Mouse (Mus musculus): ENCODE data around the gene Tmem269. TPM values are rescaled to one million over a fixed set of nuclear protein-coding genes. Genes with fewer than 3 reads are reported as not detected.

Tmem269 gene
- polyA plus RNA-seq, 1 experiment from 2014 or later, result 0.43 TPM

GRCm38 (mm10) chr4:119172919-119173650, 44.9 kb downstream of the Tmem269 start:
- peak overlapping the region; percentile 83 for H3K4me2 ChIP-seq
- H3K9ac ChIP-seq, result peak overlapping the region; percentile 83
- no peak for ATAC-seq (ENCODE audit: low FRiP score)
- H3K36me3 ChIP-seq, result peaks cover 30% of the 10 kb centered on the region
- WGBS, result 40% methylated on average over 18 of the region's 18 CpGs
- H3K4me1 ChIP-seq (replicated peaks), result peaks cover 28% of the 10 kb centered on the region
- H3K27me3 ChIP-seq, result no peaks in the 10 kb centered on the region
- no peak overlapping the region for H3K27ac ChIP-seq
- peak overlapping the region; percentile 66 for H3K4me3 ChIP-seq
- no peaks in the 10 kb centered on the region for H3K9me3 ChIP-seq

- H3K4me2 ChIP-seq, result no peak overlapping the region
- 4% methylated on average over 4 of the region's 4 CpGs for WGBS
- peak; percentile 49; the same call in 1 of the 2 replicates for ATAC-seq (ENCODE audit: low FRiP score)
- H3K9ac ChIP-seq, result no peak overlapping the region
- H3K4me1 ChIP-seq (replicated peaks), result peaks cover 15% of the 10 kb centered on the region
- no peak overlapping the region for H3K27ac ChIP-seq
- H3K9me3 ChIP-seq, result no peaks in the 10 kb centered on the region
- H3K36me3 ChIP-seq, result peaks cover 31% of the 10 kb centered on the region
- no peak overlapping the region for H3K4me3 ChIP-seq
- no peaks in the 10 kb centered on the region for H3K27me3 ChIP-seq
Measured at GRCm38 (mm10) chr4:119167663-119168062, 50.4 kb downstream of the Tmem269 start.

GRCm38 (mm10) chr4:119167068-119167467, 50.9 kb downstream of the Tmem269 start:
- WGBS, result 80% methylated on average over 4 of the region's 4 CpGs
- no peak overlapping the region for H3K9ac ChIP-seq
- H3K4me2 ChIP-seq, result no peak overlapping the region
- no peak overlapping the region for H3K27ac ChIP-seq
- H3K36me3 ChIP-seq, result peaks cover 31% of the 10 kb centered on the region
- H3K9me3 ChIP-seq, result no peaks in the 10 kb centered on the region
- H3K27me3 ChIP-seq, result no peaks in the 10 kb centered on the region
- no peak for ATAC-seq (ENCODE audit: low FRiP score)
- peaks cover 9% of the 10 kb centered on the region for H3K4me1 ChIP-seq (replicated peaks)
- H3K4me3 ChIP-seq, result no peak overlapping the region

DNA sequence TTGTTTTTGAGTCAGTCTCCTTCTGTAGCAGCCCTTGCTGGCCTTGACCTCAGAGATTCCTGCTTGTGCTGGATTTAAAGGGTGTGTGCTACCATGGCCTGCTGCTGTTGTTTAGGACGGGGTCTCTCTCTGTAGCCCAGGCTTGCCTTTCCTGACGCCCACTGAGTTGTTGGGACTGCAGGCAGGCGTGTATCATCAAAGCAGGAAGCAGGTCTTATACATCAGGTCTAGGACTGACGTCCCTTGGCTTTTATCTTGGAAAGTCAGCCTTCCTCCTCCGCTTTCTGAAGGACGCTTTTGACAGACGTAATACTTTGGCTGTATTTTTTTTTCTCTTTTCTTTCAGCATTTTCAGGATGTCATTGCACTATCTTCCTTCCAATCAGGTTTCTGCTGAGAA, 52.1 kb downstream of the Tmem269 start:
- peaks cover 29% of the 10 kb centered on the region for H3K36me3 ChIP-seq
- H3K27ac ChIP-seq, result no peak overlapping the region
- H3K9ac ChIP-seq, result no peak overlapping the region
- H3K4me2 ChIP-seq, result no peak overlapping the region
- no peaks in the 10 kb centered on the region for H3K4me1 ChIP-seq (replicated peaks)
- H3K4me3 ChIP-seq, result no peak overlapping the region
- ATAC-seq (ENCODE audit: low FRiP score), result no peak
- H3K9me3 ChIP-seq, result no peaks in the 10 kb centered on the region
- H3K27me3 ChIP-seq, result no peaks in the 10 kb centered on the region
- WGBS, result 85% methylated on average over 7 of the region's 7 CpGs

- no peaks in the 10 kb centered on the region for H3K4me1 ChIP-seq (replicated peaks)
- H3K27me3 ChIP-seq, result no peaks in the 10 kb centered on the region
- 75% methylated on average over 4 of the region's 4 CpGs for WGBS
Measured at GRCm38 (mm10) chr4:119162990-119163389, 55.0 kb downstream of the Tmem269 start.

GRCm38 (mm10) chr4:119161358-119161757, 56.7 kb downstream of the Tmem269 start:
- WGBS, result 82% methylated on average over 3 of the region's 3 CpGs
- no peak for ATAC-seq (ENCODE audit: low FRiP score)
- no peak overlapping the region for H3K4me2 ChIP-seq
- no peak overlapping the region for H3K4me3 ChIP-seq
- H3K9me3 ChIP-seq, result no peaks in the 10 kb centered on the region
- no peak overlapping the region for H3K27ac ChIP-seq
- no peaks in the 10 kb centered on the region for H3K27me3 ChIP-seq
- no peak overlapping the region for H3K9ac ChIP-seq
- H3K4me1 ChIP-seq (replicated peaks), result no peaks in the 10 kb centered on the region
- no peaks in the 10 kb centered on the region for H3K36me3 ChIP-seq

More at GRCm38 (mm10) chr4:119162990-119163389, 55.0 kb downstream of the Tmem269 start:
- Histone ChIP-seq H3K4me2 (no peak overlapping the region), H3K27ac (no peak overlapping the region), H3K36me3 (no peaks in the 10 kb centered on the region), H3K9ac (no peak overlapping the region), H3K4me3 (no peak overlapping the region), H3K9me3 (no peaks in the 10 kb centered on the region)
- no peak for ATAC-seq (ENCODE audit: low FRiP score)

GRCm38 (mm10) chr4:119157891-119158290, 60.1 kb downstream of the Tmem269 start:
- Histone ChIP-seq H3K4me3 (no peak overlapping the region), H3K9ac (no peak overlapping the region), H3K36me3 (no peaks in the 10 kb centered on the region), H3K9me3 (no peaks in the 10 kb centered on the region), H3K4me1 (replicated peaks) (no peaks in the 10 kb centered on the region), H3K27ac (no peak overlapping the region), H3K4me2 (no peak overlapping the region), H3K27me3 (no peaks in the 10 kb centered on the region)
- ATAC-seq (ENCODE audit: low FRiP score), result no peak
- 92% methylated on average over 5 of the region's 5 CpGs for WGBS

GRCm38 (mm10) chr4:119157186-119157585, 60.8 kb downstream of the Tmem269 start:
- no peaks in the 10 kb centered on the region for H3K27me3 ChIP-seq
- no peaks in the 10 kb centered on the region for H3K4me1 ChIP-seq (replicated peaks)
- 33% methylated on average over 2 of the region's 2 CpGs for WGBS
- H3K4me2 ChIP-seq, result no peak overlapping the region
- no peak overlapping the region for H3K9ac ChIP-seq
- no peaks in the 10 kb centered on the region for H3K9me3 ChIP-seq
- no peak overlapping the region for H3K4me3 ChIP-seq
- H3K27ac ChIP-seq, result no peak overlapping the region
- ATAC-seq (ENCODE audit: low FRiP score), result no peak
- H3K36me3 ChIP-seq, result no peaks in the 10 kb centered on the region

Other genes with a start within 250 kb of the Tmem269 start
- gene Slc2a1, start 109.5 kb downstream of the Tmem269 start, polyA plus RNA-seq (2015; fragmentation: Nextera tagmentation; extraction: Ambion mirVana), result 94.4 and 96.5 TPM in 2 replicates
- gene Zfp691, start 44.0 kb downstream of the Tmem269 start, polyA plus RNA-seq (2015; fragmentation: Nextera tagmentation; extraction: Ambion mirVana), result 7.4 and 7.6 TPM in 2 replicates
- gene Ermap, start 28.2 kb downstream of the Tmem269 start, polyA plus RNA-seq (2015; fragmentation: Nextera tagmentation; extraction: Ambion mirVana), result 1.1 and 1.2 TPM in 2 replicates
- gene Svbp, start 22.9 kb downstream of the Tmem269 start, polyA plus RNA-seq (2015; fragmentation: Nextera tagmentation; extraction: Ambion mirVana), result 244 and 245 TPM in 2 replicates
- gene AU022252, start 14.5 kb upstream of the Tmem269 start, polyA plus RNA-seq (2015; fragmentation: Nextera tagmentation; extraction: Ambion mirVana), result 32.5 and 33.4 TPM in 2 replicates
- 12.2 and 13.2 TPM in 2 replicates for gene P3h1, start 14.7 kb upstream of the Tmem269 start, polyA plus RNA-seq (2015; fragmentation: Nextera tagmentation; extraction: Ambion mirVana)
- 0.76 and 1.3 TPM in 2 replicates for gene Cldn19, start 37.2 kb upstream of the Tmem269 start, polyA plus RNA-seq (2015; fragmentation: Nextera tagmentation; extraction: Ambion mirVana)
- 817 and 857 TPM in 2 replicates for gene Ybx1, start 76.4 kb upstream of the Tmem269 start, polyA plus RNA-seq (2015; fragmentation: Nextera tagmentation; extraction: Ambion mirVana)
- gene Ppih, start 102.3 kb upstream of the Tmem269 start, polyA plus RNA-seq (2015; fragmentation: Nextera tagmentation; extraction: Ambion mirVana), result 60.2 and 63.4 TPM in 2 replicates
- gene Ccdc30, start 197.3 kb upstream of the Tmem269 start, polyA plus RNA-seq (2015; fragmentation: Nextera tagmentation; extraction: Ambion mirVana), result 18.4 and 20.2 TPM in 2 replicates
- 21.5 and 21.8 TPM in 2 replicates for gene Ppcs, start 204.2 kb upstream of the Tmem269 start, polyA plus RNA-seq (2015; fragmentation: Nextera tagmentation; extraction: Ambion mirVana)
- 0.40 and 0.44 TPM in 2 replicates for gene Zmynd12, start 204.6 kb upstream of the Tmem269 start, polyA plus RNA-seq (2015; fragmentation: Nextera tagmentation; extraction: Ambion mirVana)

Measured in hindbrain, embryonic 13.5 days (tissue).